Mouse (Mus musculus) T-helper 2 cell (primary cell): ENCODE measurements around the gene A730015C16Rik.

ENCODE experiments used
- in situ Hi-C: fragments of 300-600 bp; cut with MboI, MseI; formaldehyde crosslinking; loops from one replicate; pipeline ENCODE4 v1.15.1; 2025; ENCODE audit warnings: high pct_unique_total_duplicates

Gene A730015C16Rik

GRCm38 (mm10) chr4:108848505-108848848, at the start of gene A730015C16Rik:
TSS of gene A730015C16Rik (minus strand) at chr4:108848619.
- in situ Hi-C loops = no loop called here

DNA sequence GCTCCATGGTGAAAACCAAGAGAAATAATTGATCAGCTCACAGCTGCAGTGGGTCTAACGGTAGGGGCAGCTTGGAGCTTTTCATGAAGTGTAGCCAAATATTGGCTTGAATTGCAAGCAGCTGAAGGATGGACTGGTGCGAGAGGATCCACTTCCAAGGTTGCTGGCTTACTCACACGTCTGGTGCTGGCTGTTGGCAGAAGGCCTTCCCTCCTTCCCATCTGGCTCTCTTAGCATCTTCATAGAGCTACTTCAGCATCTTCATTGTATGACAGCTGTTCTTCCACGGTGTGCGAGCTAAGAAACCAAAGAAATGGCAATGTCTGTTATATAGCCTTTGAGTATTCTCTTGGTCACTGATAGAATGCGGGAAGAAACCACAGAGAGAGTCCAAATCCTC, 42.5 kb upstream of the A730015C16Rik start:
- in situ Hi-C loops = no loop called here

DNA sequence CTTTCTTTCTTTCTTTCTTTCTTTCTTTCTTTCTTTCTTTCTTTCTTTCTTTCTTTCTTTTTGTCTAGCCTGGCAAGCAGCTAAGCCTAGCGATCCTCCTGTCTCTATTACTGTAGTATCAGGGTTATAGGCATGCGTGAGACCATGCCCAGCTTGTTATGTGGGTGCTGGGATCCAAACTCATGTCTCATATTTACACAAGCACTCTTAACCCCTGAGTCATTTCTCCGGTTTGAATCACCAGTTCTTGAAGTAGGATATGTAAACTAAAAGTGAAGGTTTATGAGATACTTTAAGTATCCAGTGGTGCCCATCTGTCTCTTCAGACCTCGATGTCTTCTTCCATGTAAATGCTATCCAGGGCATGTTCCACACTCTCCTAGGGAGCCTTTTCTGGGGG, 39.0 kb upstream of the A730015C16Rik start:
- in situ Hi-C loops = no loop called here

DNA sequence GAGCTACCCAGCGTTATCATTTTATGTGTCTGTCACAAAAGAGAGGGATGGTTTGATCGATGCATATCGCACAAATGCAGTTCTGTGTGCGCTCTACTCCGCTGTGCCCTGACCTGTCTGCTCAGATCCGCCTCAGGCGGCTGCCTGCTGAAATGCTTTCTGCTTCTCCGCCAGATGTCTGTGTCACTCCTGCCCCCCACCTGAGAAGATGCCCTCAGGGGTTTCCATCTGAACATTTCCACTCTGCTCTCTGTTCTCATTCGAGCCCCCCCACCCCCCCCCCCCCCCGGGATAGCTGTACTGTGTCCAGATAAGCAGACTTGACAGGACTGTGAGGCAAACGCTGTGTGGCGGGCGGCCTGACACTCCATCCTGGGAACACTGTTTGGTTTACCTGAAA, 35.4 kb upstream of the A730015C16Rik start:
- in situ Hi-C loops = no loop called here

GRCm38 (mm10) chr4:108878963-108879822, 30.8 kb upstream of the A730015C16Rik start, which contains the start of gene Rab3b:
TSS of gene Rab3b (plus strand) at chr4:108879063.
- in situ Hi-C loops = no loop called here

GRCm38 (mm10) chr4:108877901-108878300, 29.5 kb upstream of the A730015C16Rik start:
- in situ Hi-C loops = no loop called here

DNA sequence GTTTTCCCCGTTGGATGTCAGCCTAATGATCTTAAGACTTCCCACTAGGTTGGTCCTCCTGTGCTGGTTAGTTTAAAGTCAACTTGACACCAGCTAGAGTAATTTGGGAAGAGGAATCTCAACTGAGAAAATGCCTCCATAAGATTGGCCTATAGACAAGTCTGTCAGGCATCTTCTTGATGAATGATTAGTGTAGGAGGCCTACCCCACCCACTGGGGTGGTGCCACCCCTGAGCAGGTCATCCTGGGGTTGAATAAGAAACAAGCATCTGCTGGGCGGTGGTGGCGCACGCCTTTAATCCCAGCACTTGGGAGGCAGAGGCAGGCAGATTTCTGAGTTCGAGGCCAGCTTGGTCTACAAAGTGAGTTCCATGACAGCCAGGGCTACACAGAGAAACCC, 25.3 kb upstream of the A730015C16Rik start:
- in situ Hi-C loops = loop anchor here (5.0 kb wide), 1 partner anchor 104 kb away; no protein-coding TSS in a partner anchor

GRCm38 (mm10) chr4:108869730-108870374, 21.4 kb upstream of the A730015C16Rik start:
- in situ Hi-C loops = loop anchor here (5.0 kb wide), 2 partner anchors 107 to 292 kb away; no protein-coding TSS in a partner anchor

DNA sequence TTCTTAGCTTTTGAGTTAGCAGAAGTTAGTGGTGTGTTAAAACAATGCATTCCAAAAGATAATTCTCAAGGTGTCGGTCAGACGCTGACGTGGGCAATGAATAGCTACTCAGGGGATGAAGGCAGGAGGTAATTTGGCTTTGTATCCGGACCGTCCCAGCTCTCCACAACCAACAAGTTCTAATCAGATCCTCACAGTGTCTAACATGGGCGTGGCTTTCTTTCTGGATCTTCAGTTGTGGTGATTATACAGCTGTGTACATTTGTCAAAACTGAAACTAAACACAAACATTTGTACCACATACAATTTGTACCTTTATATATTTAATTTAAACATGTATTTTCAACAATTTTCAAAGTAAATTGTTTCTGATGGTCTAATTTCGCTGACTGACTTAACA, 18.4 kb upstream of the A730015C16Rik start:
- in situ Hi-C loops = loop anchor here (5.0 kb wide), 1 partner anchor 295 kb away; no protein-coding TSS in a partner anchor

GRCm38 (mm10) chr4:108847715-108848504, 509 bp downstream of the A730015C16Rik start, which contains the start of gene Kti12:
TSS of gene Kti12 (plus strand) at chr4:108847785.
- in situ Hi-C loops = no loop called here

DNA sequence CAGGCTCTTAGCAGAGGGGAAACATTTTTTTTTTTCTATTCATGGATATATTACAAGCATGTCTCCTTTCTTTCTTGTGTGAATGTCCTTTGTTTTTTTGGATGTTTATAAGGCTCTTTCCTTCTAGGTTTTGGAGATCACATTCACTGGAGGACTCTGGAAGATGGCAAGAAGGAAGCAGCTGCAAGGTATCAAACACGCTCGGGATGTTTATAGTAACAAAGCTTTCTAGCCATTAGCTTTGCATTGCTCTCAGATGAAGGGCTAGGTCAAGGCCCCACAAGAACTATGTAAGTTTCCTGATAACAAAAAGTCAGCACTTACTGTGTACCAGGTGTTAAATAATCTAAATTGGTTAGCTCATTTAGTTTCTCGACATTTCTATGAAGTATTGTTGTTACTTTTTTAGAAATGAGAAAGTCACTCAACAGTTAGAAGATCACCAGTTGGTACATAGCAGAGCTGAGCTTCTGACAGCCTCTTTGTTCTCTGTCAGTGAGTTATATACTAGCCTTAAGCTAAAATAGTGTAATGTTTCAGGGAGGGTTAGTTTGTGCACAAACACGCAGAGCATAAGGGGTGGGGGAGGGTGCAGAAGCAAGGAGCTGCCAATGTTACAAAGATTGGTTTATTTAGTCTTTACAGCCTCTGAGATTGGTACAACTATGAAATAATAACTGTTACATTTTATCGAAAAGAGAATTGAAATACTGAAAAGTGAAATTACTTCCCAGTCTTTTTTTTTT, 2.4 kb downstream of the A730015C16Rik start:
- in situ Hi-C loops = no loop called here

DNA sequence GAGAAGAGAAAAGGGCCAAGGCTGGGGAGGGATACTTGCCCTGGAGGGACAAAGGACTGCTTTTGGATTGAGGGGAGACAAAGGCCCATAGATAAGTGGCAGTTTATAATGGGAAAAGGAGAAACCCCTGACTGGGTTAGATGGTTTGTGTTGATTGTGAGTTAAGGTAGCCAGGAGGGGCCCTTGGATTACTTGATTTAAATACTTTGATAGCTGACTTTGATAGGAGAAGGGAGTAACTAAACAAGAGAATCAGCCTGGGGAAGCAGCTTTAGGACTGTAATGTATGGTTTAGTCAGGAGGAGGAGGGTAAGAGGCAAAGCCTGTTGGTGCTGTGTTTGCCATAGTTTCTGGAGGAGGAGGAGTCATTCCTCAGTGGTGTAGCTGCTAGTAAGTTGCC, 5.1 kb downstream of the A730015C16Rik start:
- in situ Hi-C loops = no loop called here

DNA sequence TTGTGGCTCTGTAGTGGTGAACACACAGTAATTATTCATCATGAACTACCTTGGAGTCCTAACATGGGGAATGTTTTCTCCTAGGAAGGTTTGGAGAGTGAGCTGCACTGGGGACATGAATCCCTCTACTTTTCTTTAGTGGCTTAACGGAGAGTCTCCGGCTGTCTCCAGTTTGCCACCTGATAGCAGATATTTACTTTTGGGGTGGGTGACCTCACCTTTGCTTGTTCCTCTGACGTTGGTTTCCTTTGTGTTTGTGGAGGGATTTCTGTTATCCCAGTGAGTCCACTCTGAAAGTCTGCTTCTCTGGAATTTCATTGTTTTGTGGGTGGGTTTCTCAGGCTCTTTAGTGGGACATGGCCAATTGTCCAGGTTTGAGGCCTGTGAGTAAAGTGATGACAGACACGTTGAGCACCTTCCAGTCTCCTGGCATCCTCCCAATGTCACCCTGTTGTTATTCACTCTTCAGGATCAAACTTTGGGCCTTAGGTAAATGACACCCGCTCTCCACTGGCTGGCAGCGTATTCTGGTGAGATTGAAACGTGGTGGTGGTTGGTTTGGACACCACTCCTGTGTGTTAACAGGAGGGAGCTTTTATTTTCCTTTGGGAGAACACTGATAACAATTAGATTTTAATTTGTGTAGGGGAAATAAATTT, 6.4 kb downstream of the A730015C16Rik start:
- in situ Hi-C loops = no loop called here

GRCm38 (mm10) chr4:108838031-108838430, 10.4 kb downstream of the A730015C16Rik start:
- in situ Hi-C loops = loop anchor here (10.0 kb wide), 1 partner anchor 953 kb away; the partner anchor contains the start of gene 0610037L13Rik

GRCm38 (mm10) chr4:108835496-108835895, 12.9 kb downstream of the A730015C16Rik start:
- in situ Hi-C loops = loop anchor here (10.0 kb wide), 1 partner anchor 951 kb away; the partner anchor contains the start of gene 0610037L13Rik

DNA sequence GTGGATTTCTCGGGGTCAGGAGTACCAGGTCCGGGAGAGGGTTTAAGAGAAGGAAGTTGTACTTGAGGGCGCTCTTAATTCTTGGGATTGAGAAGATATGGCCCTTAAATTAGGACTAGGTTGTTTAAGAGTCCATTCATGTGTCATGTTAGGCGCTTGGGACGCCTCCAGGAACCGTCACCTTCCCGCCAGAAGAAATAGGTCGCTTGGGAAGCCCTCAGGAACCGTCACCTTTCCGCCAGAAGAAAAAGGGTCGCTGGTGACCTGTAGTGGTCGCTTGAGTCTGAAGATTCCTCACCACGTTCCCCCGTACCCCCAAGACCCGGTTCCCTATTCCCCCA, 13.5 kb downstream of the A730015C16Rik start:
- in situ Hi-C loops = loop anchor here (10.0 kb wide), 1 partner anchor 950 kb away; the partner anchor contains the start of gene 0610037L13Rik

- in situ Hi-C loops = loop anchor here (10.0 kb wide), 1 partner anchor 950 kb away; the partner anchor contains the start of gene 0610037L13Rik
These were observed 14.1 kb downstream of the A730015C16Rik start, which contains the start of gene Txndc12 for GRCm38 (mm10) chr4:108834115-108834970. TSS of gene Txndc12 (plus strand) at chr4:108834601.

DNA sequence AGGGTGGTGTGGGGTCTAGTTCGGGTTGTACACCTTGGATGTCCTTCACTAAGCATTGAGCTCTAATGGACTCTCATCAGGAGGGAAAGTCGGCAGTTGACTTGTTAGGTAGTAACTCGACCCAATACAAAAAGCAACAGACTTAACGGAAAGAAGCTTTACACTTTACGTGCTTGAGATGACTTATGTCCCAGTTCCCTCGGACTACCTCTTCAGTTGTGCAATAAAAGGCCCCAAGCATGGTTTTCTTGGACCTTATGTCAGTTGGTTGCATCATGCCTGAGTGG, 14.6 kb downstream of the A730015C16Rik start:
- in situ Hi-C loops = loop anchor here (10.0 kb wide), 1 partner anchor 949 kb away; the partner anchor contains the start of gene 0610037L13Rik
